Mouse (Mus musculus) urinary bladder, postnatal 36 days (tissue): Measurements from ENCODE around the gene Marc1.

ENCODE experiments used
- DNase-seq, 2 experiments: peaks; one replicate each; pipeline ENCODE4 v3.0.0; 2022; ENCODE audit warnings: low spot score in 2 of 2, mixed read lengths in 1 of 2

The Marc1 gene

DNA sequence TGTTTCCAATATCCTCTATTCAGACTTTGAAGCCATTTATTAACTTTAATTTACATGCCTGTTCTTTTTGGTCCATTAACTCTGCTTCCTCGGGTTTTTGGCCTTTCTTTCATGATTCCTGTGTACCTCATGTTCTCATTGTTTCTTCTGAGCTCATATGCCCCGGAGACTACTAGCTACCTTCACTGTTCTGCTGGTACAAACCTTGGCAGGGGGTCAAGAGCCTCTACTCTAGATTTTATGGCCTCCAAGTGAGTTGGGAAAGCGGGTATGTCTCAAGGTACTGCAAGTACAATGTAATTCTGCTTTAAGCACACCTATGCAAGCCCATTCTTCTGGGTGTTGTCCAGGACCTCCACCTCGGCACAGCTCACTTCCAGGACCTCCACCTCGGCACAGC lies 48.2 kb downstream of the Marc1 start:
- DNase-seq, result no peak

DNA sequence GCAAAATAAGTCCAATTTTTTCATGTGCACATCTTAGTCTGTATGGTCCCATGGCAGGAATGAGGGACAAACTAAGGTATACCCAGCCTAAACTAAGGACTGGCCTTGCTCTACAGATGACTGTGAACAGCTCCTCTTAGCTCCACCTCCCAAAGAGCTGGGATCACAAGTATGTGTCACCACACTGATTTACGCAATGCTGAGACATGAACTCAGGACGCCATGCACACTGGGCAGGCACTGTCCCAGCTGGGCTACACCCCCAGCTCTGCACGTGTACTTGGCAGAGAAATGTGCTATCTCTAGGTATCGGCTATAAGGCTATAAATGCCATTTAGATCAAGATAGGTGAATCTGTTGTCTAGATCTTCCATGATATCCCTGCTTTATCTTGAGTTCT lies 49.1 kb downstream of the Marc1 start:
- no peak for DNase-seq

DNA sequence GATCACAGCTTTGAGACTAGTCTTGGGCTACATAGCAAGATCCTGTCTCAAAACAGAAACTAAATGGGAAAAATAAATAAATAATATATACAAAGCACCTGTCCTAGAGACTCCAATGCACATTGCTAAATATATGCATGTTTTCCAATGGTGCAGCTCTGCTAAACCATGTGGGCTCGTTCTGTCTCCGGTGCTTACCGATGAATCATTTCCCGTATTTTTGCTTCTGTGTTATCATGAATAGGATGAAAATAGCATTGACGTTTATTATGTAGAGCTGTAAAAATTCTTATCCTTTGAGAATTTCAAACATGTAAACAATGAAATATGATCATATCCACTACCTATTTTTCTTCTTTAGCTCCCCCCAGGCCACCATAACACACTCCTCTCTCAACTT lies 58.4 kb downstream of the Marc1 start:
- DNase-seq, result no peak

DNA sequence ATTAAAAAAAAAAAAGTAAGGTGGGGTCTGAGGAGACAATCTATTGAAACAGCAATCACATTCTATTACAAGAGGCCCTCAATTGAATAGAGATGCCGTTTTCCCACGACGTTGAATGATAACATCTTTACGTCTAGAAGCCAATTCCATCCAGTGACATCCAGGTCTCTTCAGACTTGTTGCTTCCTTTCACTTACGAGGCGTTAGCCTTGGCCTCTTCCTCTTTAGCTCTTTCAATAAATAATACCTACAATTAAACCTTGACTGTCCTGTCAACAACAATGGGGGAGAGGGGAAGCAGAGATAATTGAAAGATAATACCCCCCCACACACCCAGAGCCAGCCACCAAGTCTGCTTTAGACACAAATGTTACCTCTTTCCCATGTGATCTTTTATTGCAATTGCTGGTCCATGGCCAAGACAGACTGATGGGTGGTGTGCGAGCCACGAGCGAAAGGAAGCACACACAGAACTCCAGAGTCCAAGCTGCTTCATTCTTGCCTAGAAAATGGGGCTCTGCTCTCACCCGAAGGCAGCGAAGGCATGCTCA lies 60.9 kb downstream of the Marc1 start:
- no peak for DNase-seq

DNA sequence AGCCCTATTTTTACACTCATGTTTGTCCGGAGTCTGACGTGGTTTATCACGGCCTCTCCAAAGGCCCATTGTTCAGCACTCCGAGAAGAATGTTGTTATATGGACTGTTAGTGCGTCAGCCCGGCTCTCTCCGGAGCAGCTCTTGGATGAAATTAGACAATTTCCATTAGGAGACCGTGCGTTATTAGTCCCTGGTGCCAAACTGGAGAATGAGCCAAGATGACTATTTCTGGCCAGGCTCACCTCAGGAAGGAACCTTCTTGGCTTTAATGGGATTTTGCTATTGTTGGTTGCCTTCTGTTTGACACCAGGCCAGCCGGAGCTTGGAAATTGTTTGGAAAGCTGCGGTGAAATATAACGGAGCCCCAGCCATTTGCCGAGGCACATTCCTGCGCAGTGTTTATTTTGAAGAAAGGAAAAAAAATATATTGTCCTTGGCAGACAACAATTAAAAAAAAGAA lies 62.4 kb downstream of the Marc1 start:
- DNase-seq, result peak in 1 of 2 experiments; percentile 45

DNA sequence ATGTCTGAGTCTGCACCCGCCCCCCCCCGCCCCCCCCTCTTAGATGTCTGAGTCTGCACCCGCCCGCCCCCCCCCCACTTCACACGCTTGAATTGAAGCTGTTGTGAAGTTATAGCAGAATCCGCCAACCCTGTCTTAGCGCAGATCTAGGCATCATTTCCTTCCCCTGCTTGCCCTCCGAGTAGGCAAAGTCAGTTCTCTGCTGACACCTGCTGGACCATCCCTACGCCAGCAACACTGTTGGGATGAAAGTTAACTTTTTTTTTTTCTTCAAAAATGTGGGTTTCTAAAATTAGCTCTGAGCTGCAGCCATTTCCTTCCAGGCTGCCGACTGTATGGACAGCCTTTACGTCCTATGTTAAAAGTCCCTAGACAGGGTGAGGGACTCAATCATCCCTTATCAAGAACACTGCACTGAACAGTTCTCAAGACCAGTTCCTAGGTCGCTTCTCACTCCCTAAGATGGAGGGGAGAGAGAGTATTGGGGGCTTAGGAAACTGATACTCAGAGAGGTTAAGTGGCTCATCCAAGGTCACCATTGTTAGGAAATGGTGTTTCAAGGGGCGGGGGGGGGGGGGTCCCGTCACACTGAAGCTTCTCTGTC lies 73.1 kb downstream of the Marc1 start:
- peak in 1 of 2 experiments; percentile 72 for DNase-seq

DNA sequence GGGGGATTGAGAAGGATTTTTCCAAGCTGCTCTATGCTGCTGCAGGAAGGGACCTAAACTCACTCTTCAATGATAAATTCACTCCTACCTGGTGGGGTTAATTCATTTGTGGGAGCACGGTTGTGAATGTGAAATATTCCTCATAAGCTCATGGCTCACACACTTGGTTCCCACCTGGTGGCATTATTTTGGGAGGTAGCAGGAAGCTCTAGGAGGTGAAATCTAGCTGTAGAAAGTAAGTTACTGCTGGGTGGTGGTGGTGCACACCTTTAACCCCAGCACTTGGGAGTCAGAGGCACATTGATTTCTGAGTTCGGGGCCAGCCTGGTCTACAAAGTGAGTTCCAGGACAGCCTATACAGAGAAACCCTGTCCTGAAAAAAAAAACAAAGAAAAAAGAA lies 73.9 kb downstream of the Marc1 start:
- DNase-seq, result no peak
